Mouse (Mus musculus): ENCODE results near the gene Adam6a.
"Not testable (repeated sequence)": the region's sequence is repeated elsewhere in the genome, so short reads cannot be mapped to it uniquely, and the experiment has no call there.

GRCm38 (mm10) chr12:113543608-113544007, at the start of gene Adam6a:
- TF ChIP-seq POLR2A (IDR thresholded peaks at IDR 0.05; ENCODE audit: borderline replicate concordance, insufficient read depth, low read length); CTCF (IDR thresholded peaks at IDR 0.05; ENCODE audit: borderline replicate concordance, insufficient read depth, low read depth, low read length): not testable (repeated sequence)

Data from cerebellum, adult 2 months (tissue).